Mouse (Mus musculus): ENCODE measurements at regions not wholly inside any gene's neighbourhood (a gene's known extent, or its start where the extent isn't known, plus 50 kb on each side); places are given as distances from the start of the nearest gene placed in this dataset.

GRCm38 (mm10) chr1:56453756-56454155 lies 183.5 kb downstream of the Hsfy2 start:
- H3K4me3 ChIP-seq (ENCODE audit: insufficient read depth, low read depth, low read length) = no peak overlapping the region
- TF ChIP-seq CTCF (IDR thresholded peaks at IDR 0.05; ENCODE audit: insufficient read depth, low read depth, low read length) = no peak
- TF ChIP-seq POLR2A (IDR thresholded peaks at IDR 0.05; ENCODE audit: insufficient read depth, low read depth, low read length) = no peak
- H3K4me1 ChIP-seq (ENCODE audit: control insufficient read depth, insufficient read depth, low read length) = no peaks in the 10 kb centered on the region
- no peak overlapping the region for H3K27ac ChIP-seq (ENCODE audit: insufficient read depth, low read depth, low read length)
- 88% methylated on average over 3 of the region's 3 CpGs for WGBS

- 83% methylated on average over 1 of the region's 1 CpGs for WGBS
- Histone ChIP-seq H3K27ac (ENCODE audit: insufficient read depth, low read depth, low read length) (no peak overlapping the region), H3K4me1 (ENCODE audit: control insufficient read depth, insufficient read depth, low read length) (no peaks in the 10 kb centered on the region), H3K4me3 (ENCODE audit: insufficient read depth, low read depth, low read length) (no peak overlapping the region)
- TF ChIP-seq POLR2A (IDR thresholded peaks at IDR 0.05; ENCODE audit: insufficient read depth, low read depth, low read length) (no peak), CTCF (IDR thresholded peaks at IDR 0.05; ENCODE audit: insufficient read depth, low read depth, low read length) (no peak)
These were observed 194.4 kb downstream of the Hsfy2 start for GRCm38 (mm10) chr1:56442835-56443234.

GRCm38 (mm10) chr1:56406786-56407185 lies 230.4 kb downstream of the Hsfy2 start:
- WGBS = 94% methylated on average over 1 of the region's 1 CpGs
- Histone ChIP-seq H3K4me1 (ENCODE audit: control insufficient read depth, insufficient read depth, low read length) (no peaks in the 10 kb centered on the region), H3K27ac (ENCODE audit: insufficient read depth, low read depth, low read length) (no peak overlapping the region), H3K4me3 (ENCODE audit: insufficient read depth, low read depth, low read length) (no peak overlapping the region)
- TF ChIP-seq CTCF (IDR thresholded peaks at IDR 0.05; ENCODE audit: insufficient read depth, low read depth, low read length) (no peak), POLR2A (IDR thresholded peaks at IDR 0.05; ENCODE audit: insufficient read depth, low read depth, low read length) (no peak)

DNA sequence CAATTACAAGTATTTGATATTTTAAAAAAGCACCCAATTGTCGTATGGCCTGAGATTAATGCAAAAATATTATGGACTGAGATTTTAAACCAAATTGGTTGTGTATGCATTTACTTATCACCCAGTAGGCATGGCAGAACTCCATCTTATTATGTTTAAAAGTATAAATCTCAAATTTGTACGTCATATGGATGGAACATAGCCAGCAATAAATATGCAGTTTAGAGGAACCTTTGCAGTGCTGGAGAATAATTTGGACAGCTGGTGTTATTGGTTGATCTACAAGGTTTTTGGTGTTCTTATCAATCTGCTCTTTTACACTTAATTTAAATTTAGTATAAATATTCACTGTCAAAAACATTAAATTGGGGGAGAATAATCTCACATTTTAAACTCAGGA lies 233.9 kb downstream of the Hsfy2 start:
- H3K4me3 ChIP-seq (ENCODE audit: insufficient read depth, low read depth, low read length) = no peak overlapping the region
- H3K27ac ChIP-seq (ENCODE audit: insufficient read depth, low read depth, low read length) = no peak overlapping the region
- TF ChIP-seq POLR2A (IDR thresholded peaks at IDR 0.05; ENCODE audit: insufficient read depth, low read depth, low read length) = no peak
- TF ChIP-seq CTCF (IDR thresholded peaks at IDR 0.05; ENCODE audit: insufficient read depth, low read depth, low read length) = no peak
- WGBS = 90% methylated on average over 2 of the region's 2 CpGs
- no peaks in the 10 kb centered on the region for H3K4me1 ChIP-seq (ENCODE audit: control insufficient read depth, insufficient read depth, low read length)

DNA sequence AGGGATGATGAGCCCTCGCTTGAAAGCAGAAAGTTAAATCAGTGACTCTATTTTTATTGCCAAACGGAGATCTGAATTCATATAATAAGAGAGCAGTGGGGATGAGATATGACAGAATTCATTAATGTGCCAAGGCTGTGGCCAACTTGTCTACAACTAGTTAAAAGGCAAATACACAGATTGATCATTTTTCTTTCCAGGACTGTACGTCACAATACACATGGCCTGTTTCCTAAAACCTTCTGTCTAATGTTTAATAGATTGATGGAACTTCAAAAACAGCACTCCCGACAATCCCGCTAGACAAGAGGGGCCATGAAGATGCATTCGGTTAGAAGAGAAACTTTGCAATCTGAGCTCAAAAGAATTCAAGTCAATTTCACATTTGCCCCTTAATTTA lies 241.4 kb downstream of the Hsfy2 start:
- H3K4me3 ChIP-seq (ENCODE audit: insufficient read depth, low read depth, low read length) = no peak overlapping the region
- H3K4me1 ChIP-seq (ENCODE audit: control insufficient read depth, insufficient read depth, low read length) = no peaks in the 10 kb centered on the region
- no peak for TF ChIP-seq POLR2A (IDR thresholded peaks at IDR 0.05; ENCODE audit: insufficient read depth, low read depth, low read length)
- no peak for TF ChIP-seq CTCF (IDR thresholded peaks at IDR 0.05; ENCODE audit: insufficient read depth, low read depth, low read length)
- no peak overlapping the region for H3K27ac ChIP-seq (ENCODE audit: insufficient read depth, low read depth, low read length)
- 90% methylated on average over 6 of the region's 6 CpGs for WGBS

DNA sequence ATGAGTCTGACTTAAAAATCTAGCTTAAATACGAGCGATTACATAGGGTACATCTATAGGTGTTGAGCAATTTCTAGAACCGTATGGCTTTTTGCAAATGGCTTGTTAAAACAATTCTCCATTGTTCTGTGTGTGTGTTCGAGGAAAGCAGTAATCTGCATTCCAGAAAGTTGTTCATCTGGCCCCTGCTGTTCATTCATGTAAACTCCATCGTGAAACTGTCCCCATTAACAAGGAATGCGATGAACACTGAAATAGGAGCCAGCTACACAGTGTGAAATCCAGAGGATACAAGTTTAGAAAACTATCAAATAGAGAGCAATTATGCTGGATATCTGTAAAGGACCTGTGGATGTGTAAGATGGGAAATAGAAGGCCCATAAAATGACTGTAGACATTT lies 250.1 kb downstream of the Hsfy2 start:
- WGBS = 49% methylated on average over 6 of the region's 6 CpGs
- TF ChIP-seq CTCF (IDR thresholded peaks at IDR 0.05; ENCODE audit: insufficient read depth, low read depth, low read length) = no peak
- no peak for TF ChIP-seq POLR2A (IDR thresholded peaks at IDR 0.05; ENCODE audit: insufficient read depth, low read depth, low read length)
- H3K4me1 ChIP-seq (ENCODE audit: control insufficient read depth, insufficient read depth, low read length) = no peaks in the 10 kb centered on the region
- H3K27ac ChIP-seq (ENCODE audit: insufficient read depth, low read depth, low read length) = no peak overlapping the region
- no peak overlapping the region for H3K4me3 ChIP-seq (ENCODE audit: insufficient read depth, low read depth, low read length)

- WGBS = 95% methylated on average over 2 of the region's 2 CpGs
- H3K4me3 ChIP-seq (ENCODE audit: insufficient read depth, low read depth, low read length) = no peak overlapping the region
- no peaks in the 10 kb centered on the region for H3K4me1 ChIP-seq (ENCODE audit: control insufficient read depth, insufficient read depth, low read length)
- no peak for TF ChIP-seq CTCF (IDR thresholded peaks at IDR 0.05; ENCODE audit: insufficient read depth, low read depth, low read length)
- TF ChIP-seq POLR2A (IDR thresholded peaks at IDR 0.05; ENCODE audit: insufficient read depth, low read depth, low read length) = no peak
- no peak overlapping the region for H3K27ac ChIP-seq (ENCODE audit: insufficient read depth, low read depth, low read length)
These were observed 270.9 kb downstream of the Hsfy2 start for GRCm38 (mm10) chr1:56366319-56366718.

DNA sequence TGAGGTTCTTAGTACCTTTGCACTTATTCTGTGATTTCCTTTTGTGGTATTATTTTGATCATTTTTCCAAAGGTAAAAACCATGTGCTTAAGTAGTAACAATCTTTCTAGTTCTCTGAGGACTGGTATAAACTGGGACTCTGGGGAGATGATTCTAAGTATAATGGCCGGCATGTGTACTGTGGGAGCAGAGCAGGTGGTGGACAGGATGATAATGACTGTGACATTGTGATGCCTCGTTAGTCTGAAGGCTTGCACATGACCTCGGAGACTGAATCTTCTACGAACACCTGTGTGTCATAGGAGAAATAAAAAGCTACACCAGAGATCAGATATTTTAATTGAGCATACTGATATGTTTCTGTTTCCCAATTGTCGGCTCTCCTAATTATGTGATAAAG lies 276.4 kb downstream of the Hsfy2 start:
- H3K27ac ChIP-seq (ENCODE audit: insufficient read depth, low read depth, low read length) = no peak overlapping the region
- no peak overlapping the region for H3K4me3 ChIP-seq (ENCODE audit: insufficient read depth, low read depth, low read length)
- H3K4me1 ChIP-seq (ENCODE audit: control insufficient read depth, insufficient read depth, low read length) = no peaks in the 10 kb centered on the region
- TF ChIP-seq POLR2A (IDR thresholded peaks at IDR 0.05; ENCODE audit: insufficient read depth, low read depth, low read length) (no peak), CTCF (IDR thresholded peaks at IDR 0.05; ENCODE audit: insufficient read depth, low read depth, low read length) (no peak)
- WGBS = 83% methylated on average over 5 of the region's 5 CpGs

GRCm38 (mm10) chr1:56346638-56347037 lies 290.6 kb downstream of the Hsfy2 start:
- 69% methylated on average over 4 of the region's 4 CpGs for WGBS

DNA sequence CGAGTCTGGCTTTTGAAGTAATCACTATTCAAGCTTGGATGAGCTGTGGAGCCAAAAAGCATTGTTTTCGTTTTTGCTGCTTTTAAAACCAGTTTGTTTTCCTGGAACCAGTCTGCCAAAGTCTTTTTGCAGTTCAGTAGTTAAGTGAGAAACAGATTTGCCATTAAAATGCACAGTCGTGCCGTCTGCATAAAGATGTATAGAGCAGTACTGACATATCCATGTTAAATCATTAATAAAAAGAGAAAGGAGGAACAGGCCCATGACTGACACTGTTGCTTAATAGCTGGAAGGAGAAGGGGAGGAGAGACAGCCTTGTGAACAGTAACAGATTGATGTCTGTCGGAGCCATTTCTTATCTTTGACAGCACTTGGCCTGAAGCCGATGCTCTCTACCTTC lies 292.3 kb downstream of the Hsfy2 start:
- Histone ChIP-seq H3K27ac (ENCODE audit: insufficient read depth, low read depth, low read length) (no peak overlapping the region), H3K4me1 (ENCODE audit: control insufficient read depth, insufficient read depth, low read length) (no peaks in the 10 kb centered on the region), H3K4me3 (ENCODE audit: insufficient read depth, low read depth, low read length) (no peak overlapping the region)
- WGBS = 57% methylated on average over 6 of the region's 6 CpGs
- TF ChIP-seq CTCF (IDR thresholded peaks at IDR 0.05; ENCODE audit: insufficient read depth, low read depth, low read length) = no peak
- TF ChIP-seq POLR2A (IDR thresholded peaks at IDR 0.05; ENCODE audit: insufficient read depth, low read depth, low read length) = no peak

More at GRCm38 (mm10) chr1:56346638-56347037, 290.6 kb downstream of the Hsfy2 start:
- Histone ChIP-seq H3K27ac (ENCODE audit: insufficient read depth, low read depth, low read length) (no peak overlapping the region), H3K4me3 (ENCODE audit: insufficient read depth, low read depth, low read length) (no peak overlapping the region), H3K4me1 (ENCODE audit: control insufficient read depth, insufficient read depth, low read length) (no peaks in the 10 kb centered on the region)
- no peak for TF ChIP-seq POLR2A (IDR thresholded peaks at IDR 0.05; ENCODE audit: insufficient read depth, low read depth, low read length)
- no peak for TF ChIP-seq CTCF (IDR thresholded peaks at IDR 0.05; ENCODE audit: insufficient read depth, low read depth, low read length)
